Mouse (Mus musculus) cerebellum, adult 2 months (tissue): ENCODE measurements around the gene Herc6. TPM values are rescaled to one million over a fixed set of nuclear protein-coding genes. Genes with fewer than 3 reads are reported as not detected.

Experiments
- DNase-seq, 2 experiments: peaks; one replicate each; pipeline ENCODE4 v3.0.0; 2021
- H3K27ac ChIP-seq: fragments of 200-500 bp; 2 replicates; pipeline ENCODE4 v1.5.1; 2012; ENCODE audit warnings: low read length, control low read depth, inconsistent platforms; ENCODE audit not compliant: insufficient read depth
- H3K27me3 ChIP-seq: fragments of 200-500 bp; 2 replicates; pipeline ENCODE4 v1.6.1; 2012; ENCODE audit warnings: inconsistent platforms, mild to moderate bottlenecking, low read length, moderate library complexity; ENCODE audit not compliant: control insufficient read depth, insufficient read depth
- H3K4me1 ChIP-seq: fragments of 200-500 bp; 2 replicates; pipeline ENCODE4 v1.6.1; 2011; ENCODE audit warnings: low read length; ENCODE audit not compliant: control insufficient read depth, insufficient read depth
- H3K4me3 ChIP-seq: fragments of 200-500 bp; replicated peaks from 2 replicates; pipeline ENCODE3; 2011; ENCODE audit warnings: mild to moderate bottlenecking, low read depth, low read length, control low read depth; ENCODE audit not compliant: insufficient read depth
- CTCF ChIP-seq: fragments of 200-500 bp; IDR thresholded peaks from 2 replicates; pipeline ENCODE4 v1.5.1; 2011; ENCODE audit warnings: low read depth, mild to moderate bottlenecking, control low read depth, low read length, moderate library complexity, borderline replicate concordance; ENCODE audit not compliant: insufficient read depth
- POLR2A ChIP-seq: fragments of 200-500 bp; IDR thresholded peaks from 2 replicates; pipeline ENCODE4 v1.6.1; 2011; ENCODE audit warnings: low read length, control low read depth, borderline replicate concordance; ENCODE audit not compliant: insufficient read depth
- WGBS: fragments of 180-500 bp; shearing (Covaris S2); methylation state at CpG from one replicate; pipeline ENCODE4 v1.1.7; 2018; 5-methylcytosine and 5-hydroxymethylcytosine counted together
- polyA plus RNA-seq: library from polyadenylated mRNA; depleted of rRNA; stranded (reverse); fragments of >200 nt; gene quantifications from 2 replicates; pipeline ENCODE4 v1.2.3, GENCODE M21; 2012

Gene Herc6
- polyA plus RNA-seq, 1 experiment: 1.6 TPM

DNA sequence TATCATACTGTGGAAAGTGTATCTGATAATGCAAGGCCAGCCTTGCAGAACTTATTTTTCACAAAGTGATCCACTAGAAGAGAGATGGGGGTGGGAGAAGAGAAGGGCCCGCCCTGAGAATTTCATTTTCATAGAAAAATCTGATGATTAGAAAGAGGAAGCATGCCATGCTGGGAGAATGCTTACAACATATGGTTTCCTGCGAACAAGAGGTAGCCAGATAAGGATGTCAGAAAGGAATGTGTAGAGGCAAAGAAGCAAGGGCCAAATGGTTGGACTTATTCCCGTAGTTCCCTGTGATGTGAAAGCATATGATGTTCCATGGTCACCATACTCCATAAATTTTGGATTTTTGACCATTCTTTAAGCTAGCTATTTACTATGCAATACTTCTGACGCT is 80.5 kb downstream of the Herc6 start:
- Histone ChIP-seq H3K27me3 (no peaks in the 10 kb centered on the region), H3K4me1 (no peaks in the 10 kb centered on the region), H3K27ac (no peak overlapping the region), H3K4me3 (no peak overlapping the region)
- TF ChIP-seq POLR2A: no peak
- no peak for TF ChIP-seq CTCF
- 79% methylated on average over 4 of the region's 4 CpGs for WGBS
- no peak for DNase-seq

DNA sequence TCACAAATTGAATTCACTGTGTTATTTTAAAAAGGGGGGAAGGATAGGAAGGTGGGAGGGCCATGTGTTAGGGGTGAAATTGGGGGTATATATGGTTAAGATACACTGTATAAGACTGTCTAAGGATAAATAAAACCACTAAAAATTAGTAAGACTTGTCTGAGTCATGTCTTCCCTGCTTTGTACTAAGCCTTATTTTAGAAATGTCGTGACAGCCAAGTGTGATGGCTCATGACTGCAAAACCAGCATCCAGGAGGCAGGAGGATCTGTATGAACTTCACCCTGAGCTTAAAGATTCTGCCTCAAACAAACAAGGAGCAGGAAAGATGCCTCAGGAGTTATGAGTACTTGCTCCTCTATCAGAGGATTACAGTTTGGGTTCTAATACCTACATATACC is 103.4 kb downstream of the Herc6 start:
- Histone ChIP-seq H3K4me3 (no peak overlapping the region), H3K27ac (no peak overlapping the region), H3K27me3 (no peaks in the 10 kb centered on the region), H3K4me1 (no peaks in the 10 kb centered on the region)
- WGBS: 93% methylated on average over 1 of the region's 1 CpGs
- no peak for DNase-seq
- TF ChIP-seq CTCF (no peak), POLR2A (no peak)

- WGBS: under 1% methylated on average over 52 of the region's 52 CpGs
Measured at GRCm38 (mm10) chr6:57691467-57692261, 110.9 kb downstream of the Herc6 start, which contains the start of gene Pyurf. Gene Pyurf, minus strand, starts transcription at chr6:57692078.

DNA sequence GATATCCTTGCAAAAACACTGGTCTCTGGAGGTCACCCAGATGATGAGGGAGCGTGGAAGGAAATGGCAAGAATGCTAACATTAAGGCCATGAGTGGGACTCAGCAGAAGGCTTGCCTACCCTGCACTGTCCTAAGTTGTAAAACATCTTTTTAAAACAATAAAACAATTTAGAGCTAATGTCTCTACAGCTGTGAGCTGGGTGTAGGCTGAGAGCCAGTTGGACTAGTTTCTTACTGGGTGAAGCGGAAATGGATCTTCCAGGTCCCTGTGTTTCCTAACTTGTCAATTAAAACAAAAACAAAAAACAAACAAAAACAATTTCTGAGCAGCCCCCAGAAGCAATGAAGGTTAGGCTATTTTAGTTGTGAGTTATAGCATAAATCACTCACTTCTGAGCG is 112.3 kb downstream of the Herc6 start:
- Histone ChIP-seq H3K4me3 (no peak overlapping the region), H3K27ac (no peak overlapping the region), H3K27me3 (no peaks in the 10 kb centered on the region), H3K4me1 (no peaks in the 10 kb centered on the region)
- 91% methylated on average over 3 of the region's 3 CpGs for WGBS
- no peak for DNase-seq
- TF ChIP-seq POLR2A (no peak), CTCF (no peak)

More at GRCm38 (mm10) chr6:57691467-57692261, 110.9 kb downstream of the Herc6 start, which contains the start of gene Pyurf:
- H3K27ac ChIP-seq: peak within 1 kb of the TSS; percentile 88
- H3K4me1 ChIP-seq: no peaks in the 10 kb centered on the region
- DNase-seq: peak; percentile 85 to 88
- TF ChIP-seq POLR2A (peak; percentile 70; the same call in 1 of the 2 replicates), CTCF (no peak)
- peak within 1 kb of the TSS; percentile 85 for H3K4me3 ChIP-seq
- H3K27me3 ChIP-seq: no peaks in the 10 kb centered on the region

DNA sequence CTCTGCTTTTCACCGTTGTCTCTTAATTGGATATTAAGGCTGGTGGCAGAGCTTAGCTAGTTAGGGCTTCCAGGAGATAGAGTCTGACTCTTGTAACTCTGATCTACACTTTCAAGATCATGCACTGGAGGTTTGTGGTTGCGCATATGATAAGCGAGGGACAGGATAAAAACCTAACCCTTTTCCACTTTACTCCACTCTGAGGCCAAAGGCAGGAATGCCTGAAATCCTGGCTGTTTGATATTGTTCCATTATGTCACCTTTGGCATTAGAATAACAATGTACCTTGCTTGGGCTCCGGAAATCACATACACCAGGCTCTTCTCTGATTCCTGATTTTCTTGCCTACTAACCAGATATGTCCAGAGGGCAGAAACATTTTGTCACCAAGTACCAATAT is 120.9 kb downstream of the Herc6 start:
- H3K27ac ChIP-seq: peak overlapping the region; percentile 19; the same call in 1 of the 2 replicates
- no peak overlapping the region for H3K4me3 ChIP-seq
- no peaks in the 10 kb centered on the region for H3K27me3 ChIP-seq
- peak; percentile 15 to 19 for DNase-seq
- WGBS: 45% methylated on average over 4 of the region's 4 CpGs
- TF ChIP-seq CTCF (no peak), POLR2A (no peak)
- H3K4me1 ChIP-seq: no peaks in the 10 kb centered on the region

DNA sequence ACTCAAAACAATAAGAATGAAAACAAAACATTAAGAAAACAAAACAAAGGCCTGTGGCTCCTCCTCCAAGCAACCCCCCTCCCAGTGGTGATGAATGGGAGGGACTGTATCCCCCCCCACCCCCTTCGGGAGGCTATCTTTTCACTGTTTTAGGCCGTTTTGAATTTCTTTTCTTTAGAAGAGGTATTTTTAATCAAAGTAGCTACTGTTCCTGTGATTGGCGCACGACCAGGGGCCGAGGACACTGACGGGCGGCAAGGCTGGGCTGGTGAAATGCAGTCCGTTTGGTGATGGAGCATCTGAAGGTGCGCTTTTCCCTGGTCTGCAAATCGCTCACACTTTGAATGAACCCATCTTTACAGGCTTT is 121.6 kb downstream of the Herc6 start, which contains the start of gene Lancl2:
Lancl2 (plus strand) TSS at position 165 of the 367 bp plus-strand sequence.
- under 1% methylated on average over 10 of the region's 10 CpGs for WGBS
- no peaks in the 10 kb centered on the region for H3K4me1 ChIP-seq
- H3K27ac ChIP-seq: peak within 1 kb of the TSS; percentile 96
- no peaks in the 10 kb centered on the region for H3K27me3 ChIP-seq
- no peak for TF ChIP-seq POLR2A
- TF ChIP-seq CTCF: no peak
- peak in 1 of 2 experiments; percentile 68 for DNase-seq
- H3K4me3 ChIP-seq: peak within 1 kb of the TSS; percentile 87

- DNase-seq: peak; percentile 98 to 99
- H3K4me1 ChIP-seq: no peaks in the 10 kb centered on the region
- no peaks in the 10 kb centered on the region for H3K27me3 ChIP-seq
- H3K4me3 ChIP-seq: peak overlapping the region; percentile 87
- peak overlapping the region; percentile 96 for H3K27ac ChIP-seq
- under 1% methylated on average over 59 of the region's 59 CpGs for WGBS
- TF ChIP-seq POLR2A (peak; percentile 94), CTCF (no peak)
Measured at GRCm38 (mm10) chr6:57702743-57703499, 122.1 kb downstream of the Herc6 start.

DNA sequence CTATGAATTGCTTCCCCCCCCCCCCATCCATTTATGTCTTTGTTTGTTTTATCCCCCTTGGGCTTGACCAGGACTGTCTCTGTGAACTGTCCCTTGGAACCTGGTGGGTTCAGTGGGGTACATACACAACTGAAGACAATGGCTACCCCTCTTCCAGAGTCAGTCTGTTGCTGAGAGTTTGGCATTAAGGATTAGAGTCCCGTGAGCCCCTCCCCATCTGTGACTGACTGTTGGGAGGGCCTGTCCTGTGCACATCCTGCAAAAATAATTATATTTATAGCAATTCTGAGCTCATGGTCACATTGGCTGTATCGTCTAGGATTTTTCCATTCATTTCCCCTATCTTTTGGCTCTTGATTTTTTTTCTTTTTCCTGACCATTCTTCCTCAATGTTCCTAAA is 122.9 kb downstream of the Herc6 start:
- H3K27me3 ChIP-seq: no peaks in the 10 kb centered on the region
- peak overlapping the region; percentile 87 for H3K4me3 ChIP-seq
- TF ChIP-seq POLR2A: no peak
- TF ChIP-seq CTCF: no peak
- peak overlapping the region; percentile 61; the same call in 1 of the 2 replicates for H3K27ac ChIP-seq
- 0% methylated on average over 2 of the region's 2 CpGs for WGBS
- peak; percentile 25 to 34 for DNase-seq
- no peaks in the 10 kb centered on the region; the same call in 1 of the 2 replicates for H3K4me1 ChIP-seq
